In the genomic region with DNA sequence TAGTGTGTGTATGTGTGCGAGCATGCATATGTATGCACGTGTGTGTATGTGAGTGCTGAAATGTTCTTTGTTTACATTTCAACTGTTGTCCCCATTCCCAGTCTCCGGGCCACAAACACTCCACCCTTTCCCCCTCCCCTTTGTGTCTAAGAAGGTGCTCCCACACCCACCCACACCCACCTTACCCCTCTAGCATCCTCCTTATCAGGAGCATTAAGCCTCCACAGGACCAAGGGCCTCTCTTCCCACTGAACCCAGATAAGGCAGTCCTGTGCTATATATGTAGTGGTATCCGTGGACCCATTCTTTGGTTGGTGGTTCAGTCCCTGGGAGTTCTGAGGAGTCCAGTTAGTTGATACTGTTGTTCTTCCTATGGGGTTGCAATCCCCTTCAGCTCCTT, we compare ENCODE assay signal across 15 mouse cellular contexts.
"Had no signal": no experiment of that assay in that cellular context is flagged by ENCODE, and none has a peak within 500 bp of the region (broad histone marks: within the 10 kb centered on the region; RNA-seq: fewer than 3 reads in every experiment).

No protein-coding gene starts in this region.

- H3K27ac ChIP-seq: hindbrain, postnatal 0 days; kidney, embryonic 15.5 days; limb, embryonic 10.5 days; midbrain, embryonic 13.5 days; neural tube, embryonic 15.5 days had no signal

- H3K36me3 ChIP-seq: kidney, embryonic 15.5 days; limb, embryonic 10.5 days; midbrain, embryonic 13.5 days; neural tube, embryonic 15.5 days had no signal

- H3K9ac ChIP-seq: kidney, embryonic 15.5 days; midbrain, embryonic 13.5 days; neural tube, embryonic 15.5 days had no signal

- H3K9me3 ChIP-seq: kidney, embryonic 15.5 days; limb, embryonic 10.5 days; midbrain, embryonic 13.5 days; neural tube, embryonic 15.5 days had no signal

- H3K27me3 ChIP-seq: kidney, embryonic 15.5 days; midbrain, embryonic 13.5 days; neural tube, embryonic 15.5 days had no signal

- H3K4me3 ChIP-seq: kidney, embryonic 15.5 days; limb, embryonic 10.5 days; midbrain, embryonic 13.5 days; myocyte; neural tube, embryonic 15.5 days had no signal

- ATAC-seq: hindbrain, postnatal 0 days; lung, postnatal 0 days; midbrain, embryonic 13.5 days had no signal

- DNase-seq: kidney, adult 2 months; kidney, postnatal 14 days; lung, adult 2 months; lung, postnatal 4 days; right cerebral cortex, adult 18-20 months; right cerebral cortex, postnatal 25 days; thymus, adult 2 months; thymus, postnatal 25 days had no signal

- H3K4me2 ChIP-seq: kidney, embryonic 15.5 days; midbrain, embryonic 13.5 days; neural tube, embryonic 15.5 days had no signal

- H3K4me1 ChIP-seq: kidney, embryonic 15.5 days; limb, embryonic 10.5 days; midbrain, embryonic 13.5 days; neural tube, embryonic 15.5 days had no signal
